Mouse (Mus musculus): ENCODE data around the gene Olfr1336.

- TF ChIP-seq CTCF (conservative IDR thresholded peaks at IDR 0.05; ENCODE audit: low read length): no peak
- TF ChIP-seq POU5F1 (IDR thresholded peaks at IDR 0.05; ENCODE audit: borderline replicate concordance, low read length): no peak
- no peak for TF ChIP-seq NANOG (IDR thresholded peaks at IDR 0.05; ENCODE audit: borderline replicate concordance, low read length)
These were observed 431 bp downstream of the Olfr1336 start for GRCm38 (mm10) chr7:6456399-6456798.

Data from E14TG2a.4 (cell line).